Mouse (Mus musculus): ENCODE results near the gene Egfr.

Gene Egfr

GRCm38 (mm10) chr11:16772717-16773116, 20.7 kb downstream of the Egfr start:
- in situ Hi-C loops (cut with MboI, MseI) = no loop called here

- in situ Hi-C loops (cut with MboI, MseI) = no loop called here
Observed at GRCm38 (mm10) chr11:16776967-16777366, 25.0 kb downstream of the Egfr start.

- in situ Hi-C loops (cut with MboI, MseI) = loop anchor here in 1 of 2 experiments (5.0 kb wide), 1 partner anchor 36 kb away; no protein-coding TSS in a partner anchor
Observed at GRCm38 (mm10) chr11:16781604-16782003, 29.6 kb downstream of the Egfr start.

- in situ Hi-C loops (cut with MboI, MseI) = loop anchor here in 1 of 2 experiments (5.0 kb wide), 1 partner anchor 33 kb away; no protein-coding TSS in a partner anchor
Observed at GRCm38 (mm10) chr11:16783926-16784659, 32.1 kb downstream of the Egfr start.

GRCm38 (mm10) chr11:16792638-16793585, 40.9 kb downstream of the Egfr start:
- in situ Hi-C loops (cut with MboI, MseI) = no loop called here

DNA sequence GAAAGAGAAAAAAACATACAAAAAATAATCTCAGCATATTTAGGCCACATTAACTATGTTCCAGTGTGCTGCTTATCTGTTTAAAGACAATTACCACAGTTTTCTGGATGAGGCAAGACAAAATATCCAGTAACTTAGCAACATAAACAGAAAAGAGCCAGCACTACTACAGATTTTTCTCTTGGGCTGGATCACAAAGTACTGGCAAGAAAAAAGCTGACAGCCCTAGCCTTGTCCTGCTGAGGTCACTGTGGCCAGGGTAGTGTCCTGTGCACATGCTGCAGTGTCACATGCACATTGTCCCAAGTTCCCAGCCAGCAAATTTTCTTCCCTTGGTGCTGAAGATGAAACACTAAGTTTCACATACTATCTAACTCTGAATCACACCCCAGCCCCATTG, 43.0 kb downstream of the Egfr start:
- in situ Hi-C loops (cut with MboI, MseI) = no loop called here

- in situ Hi-C loops (cut with MboI, MseI) = no loop called here
Observed at GRCm38 (mm10) chr11:16795513-16795912, 43.5 kb downstream of the Egfr start.

GRCm38 (mm10) chr11:16797456-16797855, 45.5 kb downstream of the Egfr start:
- in situ Hi-C loops (cut with MboI, MseI) = no loop called here

DNA sequence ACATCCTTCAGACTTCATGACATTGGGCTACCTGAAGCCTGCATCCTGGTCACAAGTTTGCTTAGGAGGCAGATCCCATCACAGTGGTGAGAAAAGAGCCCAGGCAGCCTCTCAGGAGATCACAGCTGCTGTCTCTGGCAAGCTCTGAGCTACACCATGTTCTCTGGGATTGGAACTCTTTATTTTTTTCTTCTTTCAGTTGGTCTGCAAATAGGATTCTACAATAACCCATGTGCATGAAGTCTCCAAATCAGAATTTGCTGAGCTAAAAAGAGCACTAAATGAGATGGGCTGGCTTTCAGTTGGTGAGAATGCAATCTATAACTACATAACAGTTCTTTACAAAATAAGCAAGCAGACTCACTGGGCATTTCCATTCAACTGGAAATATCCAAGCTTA, 46.1 kb downstream of the Egfr start:
- in situ Hi-C loops (cut with MboI, MseI) = no loop called here

DNA sequence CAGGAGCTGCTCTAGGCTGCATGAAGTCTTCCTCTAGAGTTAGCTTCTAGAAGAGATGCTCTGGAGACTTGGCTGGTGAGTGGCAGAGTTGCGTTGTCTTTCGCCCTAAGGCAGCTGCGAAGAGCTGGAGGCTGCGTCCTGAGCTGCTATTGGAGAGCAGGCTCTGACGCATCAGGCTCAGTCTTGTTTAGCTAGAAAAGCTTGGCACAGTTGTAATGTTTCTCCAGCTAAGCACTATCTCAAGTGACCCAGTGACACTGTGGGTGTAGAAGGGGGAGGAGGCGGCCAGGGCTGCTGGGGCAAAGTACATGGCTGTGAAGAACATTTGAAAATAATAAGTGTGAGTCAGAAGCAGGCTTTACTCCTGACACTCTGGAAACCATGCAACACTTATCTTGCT, 48.5 kb downstream of the Egfr start:
- in situ Hi-C loops (cut with MboI, MseI) = no loop called here

- in situ Hi-C loops (cut with MboI, MseI) = no loop called here
Observed at GRCm38 (mm10) chr11:16802668-16803067, 50.7 kb downstream of the Egfr start.

DNA sequence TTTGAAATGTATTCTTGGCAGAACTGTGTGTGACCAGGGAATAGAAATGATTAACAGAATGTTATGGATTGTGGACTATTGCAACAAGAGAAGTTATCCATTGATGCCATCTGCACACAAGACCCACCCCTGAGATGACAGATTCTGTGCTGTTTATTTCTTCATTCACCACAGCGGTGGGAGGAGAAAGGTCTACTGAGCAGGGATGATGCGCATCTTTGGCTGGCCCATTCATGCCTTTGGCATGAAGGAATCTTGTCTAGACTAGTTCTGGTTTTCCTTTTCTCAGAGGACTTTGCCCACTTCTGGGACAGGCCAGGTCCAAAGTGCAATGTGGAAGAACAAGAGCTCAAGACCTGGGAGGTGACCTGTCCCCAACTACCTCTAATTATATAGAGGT, 52.0 kb downstream of the Egfr start:
- in situ Hi-C loops (cut with MboI, MseI) = no loop called here

DNA sequence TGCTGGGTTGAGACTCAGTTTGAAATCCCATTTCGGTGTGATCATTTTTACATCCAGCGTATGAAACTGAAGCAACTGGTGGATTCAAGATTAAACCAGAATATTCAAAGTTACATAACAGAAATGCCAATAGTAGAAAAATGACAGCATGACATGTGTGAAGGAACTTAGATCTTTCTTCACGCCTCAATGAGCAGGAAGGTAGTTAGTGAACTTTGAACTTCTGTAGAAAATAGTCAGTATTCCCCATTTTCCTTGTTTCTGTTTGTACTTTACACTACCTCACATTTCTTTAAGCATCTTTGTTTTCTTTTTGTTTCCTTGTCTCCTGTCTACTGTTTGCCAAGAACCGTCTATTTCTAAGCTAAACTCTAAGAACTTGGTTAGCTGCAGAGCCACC, 53.9 kb downstream of the Egfr start:
- in situ Hi-C loops (cut with MboI, MseI) = no loop called here

DNA sequence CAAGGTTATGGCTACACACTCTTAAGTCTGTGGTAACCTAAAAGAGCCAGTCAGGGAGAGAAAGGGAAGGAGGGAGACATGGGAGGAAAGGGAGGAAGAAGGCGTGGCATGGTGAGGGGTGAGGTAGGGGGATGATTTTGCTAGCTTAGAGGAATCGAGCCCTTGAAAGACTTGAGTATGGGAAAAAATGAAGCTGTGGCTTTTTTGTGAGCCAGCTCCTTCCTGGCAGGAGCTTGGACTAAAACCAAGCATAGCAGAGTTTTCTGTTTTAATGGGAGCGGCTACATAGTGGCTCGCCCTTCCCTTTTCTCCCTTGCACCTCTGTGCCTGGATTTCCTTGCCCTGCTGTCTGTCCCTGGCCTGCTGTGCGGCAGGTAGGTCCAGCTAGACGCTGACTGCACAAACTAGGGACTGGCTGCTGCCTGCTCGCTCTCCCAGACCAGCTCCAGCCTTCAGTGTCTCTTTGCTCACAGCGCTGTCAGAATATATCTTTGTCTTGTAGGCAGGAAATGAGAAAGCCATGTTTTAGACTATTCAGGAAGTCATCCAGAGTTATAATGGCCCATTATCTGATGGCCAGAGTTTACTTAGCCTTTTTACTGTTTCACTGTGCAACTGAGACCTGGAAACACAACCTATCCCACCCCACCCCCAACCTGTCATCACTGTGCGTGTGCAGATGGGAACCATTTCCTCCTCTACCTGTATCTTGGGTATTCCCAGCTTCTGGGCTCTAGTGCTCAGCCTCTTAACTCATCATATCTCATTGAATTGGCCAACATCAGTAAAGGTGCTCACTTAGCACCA, 57.4 kb downstream of the Egfr start:
- in situ Hi-C loops (cut with MboI, MseI) = no loop called here

GRCm38 (mm10) chr11:16810086-16810485, 58.1 kb downstream of the Egfr start:
- in situ Hi-C loops (cut with MboI, MseI) = no loop called here

DNA sequence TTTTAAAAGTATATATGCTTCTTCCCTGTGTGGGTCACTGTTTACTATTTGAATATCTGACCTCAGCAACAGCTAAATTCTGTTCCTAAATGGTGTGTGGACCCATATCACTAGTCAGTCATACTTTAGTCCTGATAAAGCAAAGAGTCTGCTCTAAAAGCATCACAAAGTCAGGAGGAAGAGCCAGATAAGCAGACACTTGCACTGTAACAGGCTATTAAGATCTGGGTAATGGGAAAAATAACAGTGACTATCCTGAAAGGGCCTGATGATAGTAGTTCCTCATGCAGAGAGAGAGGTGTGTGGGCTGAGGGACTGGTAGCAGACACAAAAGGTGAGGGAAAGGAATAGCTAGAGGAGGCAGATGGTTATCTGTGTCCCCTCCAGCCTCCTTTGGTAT, 61.3 kb downstream of the Egfr start:
- in situ Hi-C loops (cut with MboI, MseI) = no loop called here

DNA sequence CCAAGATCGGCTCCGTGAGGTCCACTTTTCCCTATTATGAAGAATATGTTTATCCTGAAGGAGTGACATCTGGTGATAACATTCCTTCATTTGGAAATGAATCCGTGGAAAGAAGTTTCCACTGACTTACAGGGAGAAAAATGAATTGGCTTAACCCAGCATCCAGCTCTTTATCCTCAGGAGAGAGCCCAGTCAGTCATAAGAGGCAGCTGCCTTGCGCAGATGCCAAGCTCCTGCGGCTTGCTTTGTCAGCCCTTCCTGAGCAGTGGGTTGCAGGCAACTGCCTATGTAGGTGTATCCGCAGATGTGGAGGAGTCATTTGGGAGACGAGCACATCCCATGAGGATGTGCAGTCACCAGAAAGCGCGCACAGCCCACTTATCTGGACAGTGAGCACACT, 64.4 kb downstream of the Egfr start:
- in situ Hi-C loops (cut with MboI, MseI) = loop anchor here in 1 of 2 experiments (5.0 kb wide), 1 partner anchor 34 kb away; no protein-coding TSS in a partner anchor

DNA sequence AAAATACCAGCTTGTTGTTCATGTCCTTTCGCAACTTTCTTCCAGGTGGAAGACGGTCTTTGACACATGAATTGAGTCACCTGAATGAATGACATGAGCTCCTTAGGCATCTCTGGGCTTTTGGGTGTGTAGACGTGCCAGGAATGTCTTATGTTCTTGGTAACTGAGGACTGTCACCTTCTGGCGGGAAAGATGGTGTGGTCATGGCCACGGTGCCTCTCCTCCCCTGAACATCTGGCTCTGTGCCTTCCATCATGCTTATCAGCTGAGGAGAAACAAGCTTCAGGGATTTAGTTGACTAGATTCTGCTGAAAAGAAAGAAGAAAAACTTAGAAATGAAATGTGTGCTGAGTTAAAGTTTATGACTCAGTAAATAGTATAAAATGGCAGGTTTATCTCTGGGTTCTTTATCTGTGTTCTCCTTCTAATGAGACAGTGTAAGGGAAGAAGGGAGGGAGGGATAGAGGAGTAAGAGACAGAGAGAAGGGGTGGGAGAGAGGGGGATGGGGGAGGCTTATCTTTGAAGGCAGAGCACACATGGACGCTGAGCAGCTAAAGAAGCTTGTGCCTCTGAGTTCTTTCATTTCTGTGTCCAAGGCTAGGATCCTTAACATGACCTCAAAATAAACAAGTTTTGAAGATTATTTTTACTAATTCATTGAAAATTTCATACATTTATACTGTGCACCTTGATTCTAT, 65.5 kb downstream of the Egfr start:
- in situ Hi-C loops (cut with MboI, MseI) = loop anchor here in 1 of 2 experiments (5.0 kb wide), 1 partner anchor 35 kb away; no protein-coding TSS in a partner anchor

- in situ Hi-C loops (cut with MboI, MseI) = loop anchor here in 1 of 2 experiments (5.0 kb wide), 1 partner anchor 37 kb away; no protein-coding TSS in a partner anchor
Observed at GRCm38 (mm10) chr11:16819424-16819823, 67.4 kb downstream of the Egfr start.

- in situ Hi-C loops (cut with MboI, MseI) = no loop called here
Observed at GRCm38 (mm10) chr11:16820138-16820537, 68.1 kb downstream of the Egfr start.
